Mouse (Mus musculus) kidney, adult 8-10 months (tissue): ENCODE measurements at regions not wholly inside any gene's neighbourhood (a gene's known extent, or its start where the extent isn't known, plus 50 kb on each side); places are given as distances from the start of the nearest gene placed in this dataset.
A peak's percentile ranks its signal among the peaks of the same experiment; 100 is the strongest.

Source experiments
- DNase-seq, 2 experiments: peaks; one replicate each; pipeline ENCODE4 v3.0.0; 2022

GRCm38 (mm10) chr15:43364496-43364895, 3230.3 kb downstream of the 9330182O14Rik start:
- no peak for DNase-seq

GRCm38 (mm10) chr15:43373072-43373471, 3238.9 kb downstream of the 9330182O14Rik start:
- DNase-seq, result no peak

DNA sequence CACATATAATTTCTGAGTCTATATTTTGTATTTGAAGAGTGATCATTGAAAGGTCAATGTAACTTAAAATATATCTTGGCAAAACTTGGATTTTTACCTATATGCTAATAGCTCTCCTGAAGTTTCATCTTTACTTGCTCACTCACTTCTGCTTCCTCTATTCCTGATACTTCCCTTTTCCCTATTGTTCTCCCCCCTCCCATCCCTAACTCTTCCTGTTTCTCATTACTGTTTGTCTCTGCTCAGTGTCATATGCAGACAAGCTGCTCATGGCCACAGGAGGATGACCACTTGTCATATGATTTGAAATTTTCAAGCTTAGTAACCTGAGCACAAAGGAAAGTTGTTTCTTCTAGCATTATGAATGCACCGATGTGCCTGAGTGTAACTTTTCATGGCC, 3248.2 kb downstream of the 9330182O14Rik start:
- no peak for DNase-seq

GRCm38 (mm10) chr15:43399821-43400220, 3265.7 kb downstream of the 9330182O14Rik start:
- no peak for DNase-seq

- DNase-seq, result peak in 1 of 2 experiments; percentile 17
Measured at GRCm38 (mm10) chr15:43403585-43403984, 3269.4 kb downstream of the 9330182O14Rik start.
